Mouse (Mus musculus) midbrain, embryonic 14.5 days (tissue): Measurements from ENCODE around the gene Setmar. TPM values are rescaled to one million over a fixed set of nuclear protein-coding genes. Genes with fewer than 3 reads are reported as not detected.

ENCODE experiments used
- ATAC-seq: fragments of 200-750 bp; cut with Nextera tagmentation; 2 replicates; pipeline ENCODE4 v1.8.0; 2017; ENCODE audit warnings: moderate number of reproducible peaks, moderate library complexity; ENCODE audit not compliant: low FRiP score, low TSS enrichment
- DNase-seq: peaks from one replicate; pipeline ENCODE4 v3.0.0-alpha.2; 2015
- H3K27ac ChIP-seq: fragments of 300-500 bp; sonication (generic); replicated peaks from 2 replicates; pipeline ENCODE4 v1.5.1; 2014; ENCODE audit warnings: mild to moderate bottlenecking, low read depth, low read length, moderate library complexity
- H3K27me3 ChIP-seq: fragments of 300-500 bp; sonication (generic); 2 replicates; pipeline ENCODE4 v1.6.1; 2014; ENCODE audit warnings: low read length, control low read depth, mixed read lengths; ENCODE audit not compliant: control insufficient read depth, insufficient read depth
- H3K36me3 ChIP-seq: fragments of 300-500 bp; sonication (generic); 2 replicates; pipeline ENCODE4 v1.6.1; 2014; ENCODE audit warnings: low read length, control low read depth; ENCODE audit not compliant: control insufficient read depth, insufficient read depth
- H3K4me1 ChIP-seq: fragments of 300-500 bp; sonication (generic); 2 replicates; pipeline ENCODE4 v1.6.1; 2014; ENCODE audit warnings: mild to moderate bottlenecking, antibody characterized with exemption, low read length, control low read depth; ENCODE audit not compliant: control insufficient read depth, insufficient read depth
- H3K4me2 ChIP-seq: fragments of 300-500 bp; sonication (generic); 2 replicates; pipeline ENCODE4 v1.6.1; 2014; ENCODE audit warnings: mild to moderate bottlenecking, low read length, moderate library complexity
- H3K4me3 ChIP-seq: fragments of 300-500 bp; sonication (generic); replicated peaks from 2 replicates; pipeline ENCODE4 v1.5.1; 2014; ENCODE audit warnings: low read depth, low read length
- H3K9ac ChIP-seq: fragments of 300-500 bp; sonication (generic); replicated peaks from 2 replicates; pipeline ENCODE4 v1.6.1; 2014; ENCODE audit warnings: mild to moderate bottlenecking, low read length, moderate library complexity
- H3K9me3 ChIP-seq: fragments of 300-500 bp; sonication (generic); 2 replicates; pipeline ENCODE4 v1.6.1; 2016; ENCODE audit warnings: low read length, control low read depth, mixed read lengths; ENCODE audit not compliant: control insufficient read depth
- WGBS: fragments of 180-500 bp; shearing (Covaris S2); extraction: QIAGEN DNeasy Blood & Tissue Kit; methylation state at CpG from one replicate; pipeline ENCODE4 v1.1.7; 2014; 5-methylcytosine and 5-hydroxymethylcytosine counted together
- polyA plus RNA-seq: library from polyadenylated mRNA; unstranded; fragments of >200 nt; fragmentation: Nextera tagmentation; extraction: Ambion mirVana; gene quantifications from 2 replicates; pipeline ENCODE4 v1.2.1, GENCODE M21; 2014

Gene Setmar
- polyA plus RNA-seq, 1 experiment from 2014 or later = 8.5 TPM

DNA sequence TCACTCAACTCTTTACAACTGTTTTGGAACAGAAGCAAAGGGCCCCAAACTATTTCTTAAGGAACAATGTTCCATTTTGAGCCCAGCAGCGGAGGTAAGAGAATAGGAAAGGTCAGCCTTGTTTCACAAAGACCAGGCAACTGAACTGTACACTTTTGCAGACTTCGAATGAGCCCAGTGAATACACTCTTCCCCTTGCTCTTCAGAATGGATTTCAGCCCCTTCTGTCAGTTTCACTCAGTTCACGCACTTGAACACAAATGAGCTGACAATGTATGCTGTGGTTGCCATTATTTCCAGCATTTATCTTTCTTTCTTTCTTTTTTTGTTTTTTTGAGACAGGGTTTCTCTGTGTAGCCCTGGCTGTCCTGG, 34.0 kb downstream of the Setmar start:
- no peak for ATAC-seq
- no peaks in the 10 kb centered on the region for H3K36me3 ChIP-seq
- WGBS = 28% methylated on average over 3 of the region's 3 CpGs
- H3K4me1 ChIP-seq = no peaks in the 10 kb centered on the region
- no peak overlapping the region for H3K4me3 ChIP-seq
- H3K9me3 ChIP-seq = no peaks in the 10 kb centered on the region
- H3K9ac ChIP-seq = no peak overlapping the region
- no peak overlapping the region for H3K27ac ChIP-seq
- DNase-seq = peak; percentile 3
- H3K27me3 ChIP-seq = no peaks in the 10 kb centered on the region
- H3K4me2 ChIP-seq = no peak overlapping the region

GRCm38 (mm10) chr6:108101936-108102830, 37.3 kb downstream of the Setmar start:
- Histone ChIP-seq H3K4me3 (no peak overlapping the region), H3K4me2 (no peak overlapping the region), H3K9ac (no peak overlapping the region), H3K27ac (no peak overlapping the region), H3K27me3 (no peaks in the 10 kb centered on the region), H3K4me1 (no peaks in the 10 kb centered on the region), H3K9me3 (no peaks in the 10 kb centered on the region), H3K36me3 (no peaks in the 10 kb centered on the region)
- DNase-seq = peak; percentile 15
- ATAC-seq = no peak
- WGBS = 88% methylated on average over 10 of the region's 10 CpGs

GRCm38 (mm10) chr6:108107376-108107775, 42.5 kb downstream of the Setmar start:
- Histone ChIP-seq H3K9ac (no peak overlapping the region), H3K4me1 (no peaks in the 10 kb centered on the region), H3K27me3 (no peaks in the 10 kb centered on the region), H3K4me3 (no peak overlapping the region), H3K4me2 (no peak overlapping the region), H3K9me3 (no peaks in the 10 kb centered on the region), H3K27ac (no peak overlapping the region), H3K36me3 (0 out of 2 replicates have a peak, but pooled peaks cover 4% of the 10 kb centered on the region)
- DNase-seq (no peak), ATAC-seq (no peak)

DNA sequence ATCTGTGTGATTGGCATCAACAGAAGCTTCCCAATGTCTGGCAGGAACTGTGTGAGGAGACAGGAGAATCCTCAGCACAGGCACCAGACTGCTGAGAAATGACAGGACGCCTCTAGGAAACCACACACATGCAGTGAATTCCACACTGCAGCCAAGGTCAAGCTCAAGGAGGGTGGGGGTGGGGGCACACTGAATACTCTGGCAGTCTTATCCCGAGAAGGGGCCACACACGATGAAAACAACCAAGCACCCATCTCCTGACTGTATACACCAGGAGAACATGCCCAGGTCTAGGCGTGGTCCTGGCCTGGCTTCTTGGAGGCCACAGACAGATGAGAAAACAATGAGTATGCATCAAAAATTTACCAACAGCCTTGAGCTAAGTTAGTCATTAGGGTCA, 45.5 kb downstream of the Setmar start:
- Histone ChIP-seq H3K27me3 (no peaks in the 10 kb centered on the region), H3K4me3 (no peak overlapping the region), H3K9me3 (no peaks in the 10 kb centered on the region), H3K4me2 (no peak overlapping the region), H3K27ac (no peak overlapping the region), H3K9ac (no peak overlapping the region), H3K4me1 (no peaks in the 10 kb centered on the region), H3K36me3 (0 out of 2 replicates have a peak, but pooled peaks cover 4% of the 10 kb centered on the region)
- ATAC-seq = no peak
- DNase-seq = no peak
- 83% methylated on average over 4 of the region's 4 CpGs for WGBS

GRCm38 (mm10) chr6:108111693-108112092, 46.8 kb downstream of the Setmar start:
- ATAC-seq (no peak), DNase-seq (no peak)
- no peaks in the 10 kb centered on the region for H3K27me3 ChIP-seq
- H3K9ac ChIP-seq = no peak overlapping the region
- no peaks in the 10 kb centered on the region for H3K9me3 ChIP-seq
- H3K4me2 ChIP-seq = no peak overlapping the region
- H3K36me3 ChIP-seq = 0 out of 2 replicates have a peak, but pooled peaks cover 4% of the 10 kb centered on the region
- H3K27ac ChIP-seq = no peak overlapping the region
- no peak overlapping the region for H3K4me3 ChIP-seq
- no peaks in the 10 kb centered on the region for H3K4me1 ChIP-seq

DNA sequence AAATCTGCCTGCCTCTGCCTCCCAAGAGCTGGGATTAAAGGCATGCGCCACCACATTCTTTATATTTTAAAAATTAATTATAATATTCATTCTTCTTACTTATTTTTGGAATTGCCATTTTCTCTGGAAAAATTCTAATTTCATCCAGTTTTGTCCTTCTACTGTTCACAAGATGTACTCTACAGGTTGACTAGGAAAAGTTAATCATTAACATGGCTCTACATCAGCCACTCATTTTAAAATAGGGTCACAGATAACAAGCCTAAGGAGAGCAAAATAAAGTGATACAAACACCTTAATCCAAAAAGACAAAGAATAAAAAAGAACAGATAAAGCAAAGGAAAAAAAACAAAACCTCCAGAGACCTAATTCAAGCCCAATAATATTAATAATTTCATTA, 50.1 kb downstream of the Setmar start:
- no peak overlapping the region for H3K9ac ChIP-seq
- ATAC-seq (no peak), DNase-seq (no peak)
- H3K4me2 ChIP-seq = no peak overlapping the region
- H3K27me3 ChIP-seq = no peaks in the 10 kb centered on the region
- no peaks in the 10 kb centered on the region for H3K36me3 ChIP-seq
- no peak overlapping the region for H3K4me3 ChIP-seq
- no peaks in the 10 kb centered on the region for H3K9me3 ChIP-seq
- no peak overlapping the region for H3K27ac ChIP-seq
- 96% methylated on average over 1 of the region's 1 CpGs for WGBS
- H3K4me1 ChIP-seq = no peaks in the 10 kb centered on the region

DNA sequence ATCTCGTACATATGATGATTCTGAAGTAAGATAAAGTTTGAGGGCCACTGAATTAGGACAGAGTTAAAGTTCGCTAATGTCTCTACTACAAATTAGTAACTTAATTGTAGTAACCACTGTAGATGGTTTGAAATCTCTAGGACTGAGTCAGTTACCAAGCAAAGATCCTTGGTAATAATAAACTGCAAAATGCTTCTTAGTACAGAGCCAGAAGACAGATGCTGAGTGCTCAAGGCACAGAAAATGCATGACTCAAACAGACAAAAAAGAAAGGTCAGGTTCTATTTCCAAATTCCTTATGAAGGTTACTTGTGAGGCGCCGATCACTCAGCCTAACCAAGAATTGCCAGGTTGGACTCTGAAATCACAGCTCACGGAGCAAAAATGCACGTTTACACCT, 53.0 kb downstream of the Setmar start:
- no peak for DNase-seq
- no peak overlapping the region for H3K9ac ChIP-seq
- no peaks in the 10 kb centered on the region for H3K27me3 ChIP-seq
- no peak overlapping the region for H3K4me2 ChIP-seq
- no peaks in the 10 kb centered on the region for H3K9me3 ChIP-seq
- H3K4me1 ChIP-seq = no peaks in the 10 kb centered on the region
- H3K4me3 ChIP-seq = no peak overlapping the region
- WGBS = 94% methylated on average over 6 of the region's 6 CpGs
- no peak for ATAC-seq
- no peak overlapping the region for H3K27ac ChIP-seq
- H3K36me3 ChIP-seq = no peaks in the 10 kb centered on the region

DNA sequence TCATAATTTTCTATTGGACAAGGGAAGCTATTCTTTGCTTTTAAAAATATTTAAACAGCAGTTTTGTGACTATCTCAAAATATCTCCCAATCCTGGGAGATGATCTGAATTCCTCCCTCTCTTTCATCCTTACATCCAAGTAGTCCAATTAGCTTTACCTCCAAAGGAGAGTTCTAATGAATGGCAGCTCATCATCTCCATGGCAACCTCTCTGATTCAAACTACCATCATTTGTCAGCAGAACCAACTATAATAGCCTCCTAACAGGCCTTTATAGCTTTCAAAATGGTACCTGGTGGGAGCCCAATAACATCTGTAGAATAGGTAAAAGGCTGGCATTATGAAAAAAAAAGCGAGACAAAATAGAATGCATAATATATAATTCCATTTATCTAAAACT, 60.6 kb downstream of the Setmar start:
- no peak for ATAC-seq
- peak; percentile 19 for DNase-seq

GRCm38 (mm10) chr6:108126631-108127030, 61.8 kb downstream of the Setmar start:
- H3K27ac ChIP-seq = no peak overlapping the region
- H3K9me3 ChIP-seq = no peaks in the 10 kb centered on the region
- H3K36me3 ChIP-seq = no peaks in the 10 kb centered on the region
- H3K4me2 ChIP-seq = no peak overlapping the region
- no peak overlapping the region for H3K4me3 ChIP-seq
- ATAC-seq (no peak), DNase-seq (no peak)
- no peaks in the 10 kb centered on the region for H3K27me3 ChIP-seq
- no peak overlapping the region for H3K9ac ChIP-seq
- 89% methylated on average over 3 of the region's 3 CpGs for WGBS
- no peaks in the 10 kb centered on the region for H3K4me1 ChIP-seq

More for the DNA sequence above, 60.6 kb downstream of the Setmar start:
- Histone ChIP-seq H3K9me3 (no peaks in the 10 kb centered on the region), H3K4me3 (no peak overlapping the region), H3K9ac (no peak overlapping the region), H3K4me1 (no peaks in the 10 kb centered on the region), H3K4me2 (no peak overlapping the region), H3K27me3 (no peaks in the 10 kb centered on the region), H3K36me3 (no peaks in the 10 kb centered on the region), H3K27ac (no peak overlapping the region)
- 82% methylated on average over 1 of the region's 1 CpGs for WGBS
